Mouse (Mus musculus) MEL (cell line): Measurements from ENCODE around the gene Aptx. TPM values are rescaled to one million over a fixed set of nuclear protein-coding genes. Genes with fewer than 3 reads are reported as not detected.
A peak's percentile ranks its signal among the peaks of the same experiment; 100 is the strongest.

Source experiments
- DNase-seq: peaks from one replicate; pipeline ENCODE4 v3.0.0; 2011; ENCODE audit warnings: low read depth, low spot score
- H3K27ac ChIP-seq: 2 replicates; pipeline ENCODE4 v1.5.1; 2012; ENCODE audit warnings: low read depth, mild to moderate bottlenecking, control low read depth, low read length, moderate library complexity; ENCODE audit not compliant: control insufficient read depth
- H3K27me3 ChIP-seq, 2 experiments: fragments of 150-350 bp in 1 of 2; sonication (generic) in 1 of 2; 2 replicates each; pipeline ENCODE4 v1.6.1; 2012; ENCODE audit warnings: low read length in 2 of 2, mild to moderate bottlenecking in 2 of 2, improper control_type of control experiment in 1 of 2, moderate library complexity in 1 of 2; ENCODE audit not compliant: insufficient read depth in 2 of 2, control insufficient read depth in 1 of 2
- H3K36me3 ChIP-seq, 2 experiments: 2 replicates each; pipeline ENCODE4 v1.6.1; 2012 to 2014; ENCODE audit warnings: low read length in 2 of 2, improper control_type of control experiment in 1 of 2, inconsistent platforms in 1 of 2, mild to moderate bottlenecking in 1 of 2; ENCODE audit not compliant: insufficient read depth in 2 of 2, control insufficient read depth in 1 of 2
- H3K4me1 ChIP-seq, 2 experiments: fragments of 150-350 bp in 1 of 2; sonication (generic) in 1 of 2; 2 replicates each; pipeline ENCODE4 v1.6.1; 2012; ENCODE audit warnings: low read length in 2 of 2, improper control_type of control experiment in 1 of 2, mild to moderate bottlenecking in 1 of 2; ENCODE audit not compliant: insufficient read depth in 2 of 2, control insufficient read depth in 1 of 2
- H3K4me3 ChIP-seq, 2 experiments: fragments of 150-350 bp in 1 of 2; sonication (generic) in 1 of 2; 2 replicates each; pipeline ENCODE4 v1.5.1; 2012; ENCODE audit warnings: low read depth in 2 of 2, low read length in 2 of 2, mild to moderate bottlenecking in 2 of 2, moderate library complexity in 2 of 2, control low read depth in 1 of 2, improper control_type of control experiment in 1 of 2; ENCODE audit not compliant: control insufficient read depth in 1 of 2, insufficient read depth in 1 of 2
- H3K79me2 ChIP-seq: 2 replicates; pipeline ENCODE4 v1.6.1; 2012; ENCODE audit warnings: mild to moderate bottlenecking, low read length, moderate library complexity; ENCODE audit not compliant: control insufficient read depth, poor library complexity, insufficient read depth
- H3K9ac ChIP-seq: 2 replicates; pipeline ENCODE4 v1.6.1; 2012; ENCODE audit warnings: low read depth, mild to moderate bottlenecking, control low read depth, low read length, moderate library complexity; ENCODE audit not compliant: control insufficient read depth, poor library complexity, severe bottlenecking
- H3K9me3 ChIP-seq: fragments of 150-350 bp; sonication (generic); replicated peaks from 2 replicates; pipeline ENCODE4 v1.6.1; 2012; ENCODE audit warnings: mild to moderate bottlenecking, low read length, improper control_type of control experiment, moderate library complexity; ENCODE audit not compliant: insufficient read depth
- CTCF ChIP-seq, 3 experiments: IDR thresholded peaks in 2 of 3; conservative IDR thresholded peaks in 1 of 3; 2 replicates each; pipeline ENCODE4 v1.5.1; 2011 to 2012; ENCODE audit warnings: low read length in 3 of 3, low read depth in 2 of 3, mild to moderate bottlenecking in 2 of 3, improper control_type of control experiment in 1 of 3, inconsistent platforms in 1 of 3, mixed read lengths in 1 of 3, moderate library complexity in 1 of 3; ENCODE audit not compliant: control insufficient read depth in 1 of 3, insufficient read depth in 1 of 3, poor library complexity in 1 of 3, severe bottlenecking in 1 of 3
- GABPA ChIP-seq: IDR thresholded peaks from 2 replicates; pipeline ENCODE4 v1.6.1; 2012; ENCODE audit warnings: low read depth, mild to moderate bottlenecking, inconsistent platforms, low read length, improper control_type of control experiment, moderate library complexity
- GATA1 ChIP-seq: IDR thresholded peaks from 2 replicates; pipeline ENCODE4 v1.6.1; 2011; ENCODE audit warnings: low read depth, low read length, improper control_type of control experiment
- HCFC1 ChIP-seq: IDR thresholded peaks from 2 replicates; pipeline ENCODE4 v1.6.1; 2012; ENCODE audit warnings: low read depth, mild to moderate bottlenecking, inconsistent platforms, low read length, improper control_type of control experiment, moderate library complexity
- JUND ChIP-seq: IDR thresholded peaks from 2 replicates; pipeline ENCODE4 v1.6.1; 2011; ENCODE audit warnings: low read depth, mild to moderate bottlenecking, improper control_type of control experiment, low read length
- KAT2A ChIP-seq: conservative IDR thresholded peaks from 2 replicates; pipeline ENCODE4 v1.6.1; 2012; ENCODE audit warnings: low read depth, low read length, improper control_type of control experiment, inconsistent platforms
- MAX ChIP-seq: IDR thresholded peaks from 2 replicates; pipeline ENCODE4 v1.6.1; 2011; ENCODE audit warnings: low read length, improper control_type of control experiment
- MAZ ChIP-seq: IDR thresholded peaks from 2 replicates; pipeline ENCODE4 v1.6.1; 2012; ENCODE audit warnings: low read depth, mild to moderate bottlenecking, inconsistent platforms, low read length, improper control_type of control experiment
- MEF2A ChIP-seq: IDR thresholded peaks from 2 replicates; pipeline ENCODE4 v1.6.1; 2014; ENCODE audit warnings: low read depth, mild to moderate bottlenecking, inconsistent platforms, low read length, improper control_type of control experiment; ENCODE audit not compliant: poor library complexity, insufficient replicate concordance, severe bottlenecking; ENCODE audit errors: extremely low read depth
- MYC ChIP-seq: IDR thresholded peaks from 2 replicates; pipeline ENCODE4 v1.6.1; 2011; ENCODE audit warnings: low read depth, mild to moderate bottlenecking, low read length, improper control_type of control experiment, moderate library complexity
- POLR2A ChIP-seq, 2 experiments: IDR thresholded peaks; 2 replicates each; pipeline ENCODE4 v1.6.1; 2011 to 2012; ENCODE audit warnings: low read length in 2 of 2, mild to moderate bottlenecking in 2 of 2, control low read depth in 1 of 2, improper control_type of control experiment in 1 of 2, low read depth in 1 of 2, moderate library complexity in 1 of 2; ENCODE audit not compliant: control insufficient read depth in 1 of 2, insufficient read depth in 1 of 2, poor library complexity in 1 of 2
- RAD21 ChIP-seq: IDR thresholded peaks from 2 replicates; pipeline ENCODE4 v1.6.1; 2011; ENCODE audit warnings: mild to moderate bottlenecking, low read depth, low read length, improper control_type of control experiment
- SIN3A ChIP-seq: IDR thresholded peaks from 2 replicates; pipeline ENCODE4 v1.6.1; 2012; ENCODE audit warnings: low read length, improper control_type of control experiment, inconsistent platforms
- TAL1 ChIP-seq: IDR thresholded peaks from 2 replicates; pipeline ENCODE4 v1.6.1; 2012; ENCODE audit warnings: mild to moderate bottlenecking, inconsistent platforms, low read length, moderate library complexity, mixed read lengths
- TBP ChIP-seq: IDR thresholded peaks from 2 replicates; pipeline ENCODE4 v1.8.0; 2011; ENCODE audit warnings: low read depth, low read length, improper control_type of control experiment
- ZC3H11A ChIP-seq: IDR thresholded peaks from 2 replicates; pipeline ENCODE4 v1.6.1; 2012; ENCODE audit warnings: low read depth, mild to moderate bottlenecking, inconsistent platforms, low read length, improper control_type of control experiment
- polyA plus RNA-seq, 2 experiments: library from polyadenylated mRNA; stranded (reverse) in 1 of 2; unstranded in 1 of 2; fragments of >175 nt in 1 of 2; fragments of >200 nt in 1 of 2; gene quantifications; 2 replicates each; pipeline versions ENCODE4 v1.2.1 to v1.2.4; 2012; ENCODE audit warnings: low replicate concordance in 2 of 2, low read depth in 1 of 2; ENCODE audit not compliant: insufficient read length in 2 of 2, insufficient read depth in 1 of 2, missing spikeins in 1 of 2
- total RNA-seq: library from RNA; depleted of rRNA; stranded (reverse); fragments of 300-350 nt; gene quantifications from 2 replicates; pipeline ENCODE4 v1.2.3, GENCODE M21; 2012

The Aptx gene
- total and polyA plus RNA-seq, 3 experiments, result 18.8 to 19.8 TPM; not detected in 1

DNA sequence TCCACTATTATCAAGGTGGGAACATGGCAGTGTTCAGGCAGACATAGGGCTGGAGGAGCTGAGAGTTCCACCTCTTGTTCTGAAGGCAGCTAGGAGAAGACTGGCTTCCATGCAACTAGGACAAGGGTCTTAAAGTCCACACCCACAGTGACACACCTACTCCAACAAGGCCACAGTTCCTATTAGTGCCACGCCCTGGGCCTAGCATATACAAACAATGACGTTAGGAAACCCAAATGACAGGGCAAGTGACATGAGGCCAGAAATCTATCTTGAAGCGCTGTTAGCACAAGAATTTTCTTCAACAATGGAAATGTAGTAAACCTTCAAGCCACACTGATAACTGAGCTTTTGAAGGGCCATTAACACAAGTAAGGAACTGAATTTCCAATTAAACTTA lies 1.2 kb downstream of the Aptx start:
- no peak overlapping the region for H3K4me3 ChIP-seq
- H3K9me3 ChIP-seq, result no peaks in the 10 kb centered on the region
- TF ChIP-seq POLR2A (IDR thresholded peaks at IDR 0.05; ENCODE audit: control insufficient read depth in 1 of 2, insufficient read depth in 1 of 2, low read depth in 1 of 2, low read length in 2 of 2, poor library complexity in 1 of 2), result no peak
- TF ChIP-seq MAZ, result no peak
- no peak for TF ChIP-seq MAX
- H3K9ac ChIP-seq, result no peak overlapping the region; the same call in 1 of the 2 replicates
- H3K27me3 ChIP-seq, result no peaks in the 10 kb centered on the region
- H3K27ac ChIP-seq, result no peak overlapping the region
- no peak for DNase-seq
- H3K36me3 ChIP-seq, result peaks cover 0 to 15% of the 10 kb centered on the region in 2 experiments; a peak in 3 of 4 replicates
- H3K79me2 ChIP-seq, result peaks cover 5% of the 10 kb centered on the region; the same call in 1 of the 2 replicates
- H3K4me1 ChIP-seq, result peaks cover 2 to 18% of the 10 kb centered on the region in 2 experiments; a peak in 3 of 4 replicates

DNA sequence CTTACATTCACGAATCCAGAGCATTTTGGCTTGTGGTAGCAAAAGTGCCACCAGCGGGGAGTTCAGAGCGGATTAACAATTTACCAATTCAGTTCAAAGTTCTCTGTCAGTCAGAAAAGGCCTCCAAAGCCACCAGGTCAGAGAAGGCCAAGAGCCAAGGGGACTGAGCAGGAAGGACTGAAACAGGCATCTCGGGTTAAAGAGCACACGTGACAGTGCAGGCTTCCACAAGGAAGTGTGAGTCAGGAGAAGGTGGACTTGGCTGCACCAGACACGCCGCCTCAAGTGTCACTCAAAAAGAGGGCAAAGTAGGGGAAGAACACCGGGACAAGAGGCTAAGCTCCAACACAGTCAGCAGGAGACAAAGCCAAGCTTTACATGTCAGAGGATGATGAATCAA lies 2.8 kb downstream of the Aptx start:
- Histone ChIP-seq H3K79me2 (peaks cover 5% of the 10 kb centered on the region; the same call in 1 of the 2 replicates), H3K27ac (no peak overlapping the region), H3K9me3 (no peaks in the 10 kb centered on the region), H3K36me3 (peaks cover 0 to 15% of the 10 kb centered on the region in 2 experiments; a peak in 3 of 4 replicates), H3K9ac (no peak overlapping the region), H3K4me1 (peaks cover 3 to 18% of the 10 kb centered on the region in 2 experiments; a peak in 3 of 4 replicates), H3K4me3 (no peak overlapping the region), H3K27me3 (no peaks in the 10 kb centered on the region)
- TF ChIP-seq HCFC1 (no peak), KAT2A (no peak), SIN3A (no peak), ZC3H11A (no peak), TAL1 (no peak), RAD21 (no peak), GABPA (no peak), TBP (no peak), CTCF (IDR thresholded peaks at IDR 0.05 in 2 of 3, conservative IDR thresholded peaks at IDR 0.05 in 1 of 3; ENCODE audit: control insufficient read depth in 1 of 3, insufficient read depth in 1 of 3, low read depth in 2 of 3, low read length in 3 of 3, poor library complexity in 1 of 3, severe bottlenecking in 1 of 3) (no peak), MEF2A (no peak), JUND (no peak), MYC (no peak)
- DNase-seq, result no peak

DNA sequence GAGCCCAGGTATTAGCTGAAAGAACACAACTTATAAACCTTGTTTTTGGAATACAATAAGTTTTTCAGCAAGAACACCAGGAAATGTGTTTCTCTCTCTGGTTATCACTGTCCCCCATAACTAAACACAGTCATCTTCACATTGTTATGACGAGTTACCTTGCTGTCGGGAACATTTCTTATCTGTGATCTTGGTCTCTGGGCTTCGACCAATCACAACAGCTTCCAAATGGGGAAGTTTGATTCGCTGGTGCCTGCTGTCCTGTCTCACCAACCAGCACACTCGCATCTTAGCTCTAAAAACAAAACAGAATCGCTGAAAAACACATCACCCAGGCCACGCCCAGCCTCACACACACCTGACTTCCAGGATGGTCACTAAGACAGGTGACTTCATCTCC lies 5.9 kb downstream of the Aptx start:
- Histone ChIP-seq H3K9ac (no peak overlapping the region), H3K4me3 (no peak overlapping the region), H3K27ac (no peak overlapping the region), H3K4me1 (peaks cover 3 to 8% of the 10 kb centered on the region in 2 experiments; a peak in 3 of 4 replicates), H3K9me3 (no peaks in the 10 kb centered on the region), H3K79me2 (no peaks in the 10 kb centered on the region), H3K27me3 (no peaks in the 10 kb centered on the region), H3K36me3 (peaks cover 0 to 7% of the 10 kb centered on the region in 2 experiments; a peak in 3 of 4 replicates)
- TF ChIP-seq KAT2A (no peak), GATA1 (peak; percentile 61)
- DNase-seq, result peak; percentile 52
